Mouse (Mus musculus) G1E (cell line): ENCODE data around the gene H2-Q6.
"Not testable (repeated sequence)": the region's sequence is repeated elsewhere in the genome, so short reads cannot be mapped to it uniquely, and the experiment has no call there.

Experiments
- CTCF ChIP-seq: IDR thresholded peaks from 2 replicates; pipeline ENCODE4 v1.5.1; 2012; ENCODE audit warnings: low read depth, low read length, inconsistent platforms, mixed read lengths
- GATA1 ChIP-seq: IDR thresholded peaks from 2 replicates; pipeline ENCODE4 v1.6.1; 2012; ENCODE audit warnings: borderline replicate concordance, low read length, inconsistent platforms, mixed read lengths

GRCm38 (mm10) chr17:35413057-35413456 lies 11.6 kb upstream of the H2-Q6 start:
- not testable (repeated sequence) for TF ChIP-seq CTCF, GATA1
